Mouse (Mus musculus): ENCODE measurements around the gene Sec24c.

Gene Sec24c

GRCm38 (mm10) chr14:20737306-20737705 lies 63.2 kb downstream of the Sec24c start:
- peak; percentile 49 for DNase-seq

- no peak for DNase-seq
Observed at GRCm38 (mm10) chr14:20738511-20738910, 64.4 kb downstream of the Sec24c start.

- DNase-seq: no peak
Observed at GRCm38 (mm10) chr14:20741301-20741700, 67.2 kb downstream of the Sec24c start.

- DNase-seq: no peak
Observed at GRCm38 (mm10) chr14:20743614-20744013, 69.5 kb downstream of the Sec24c start.
